In genomic region chr8:70005178-70005577, GRCm38 (mm10) we compare ENCODE assay signal across 14 mouse cellular contexts. TPM values are rescaled to one million over a fixed set of nuclear protein-coding genes. Genes with fewer than 3 reads are reported as not detected.
DNase-seq lines count a peak whose midpoint lies in the region; ATAC-seq and TF ChIP-seq lines count a peak whose summit lies in the region.
"Had no signal": no experiment of that assay in that cellular context is flagged by ENCODE, and none has a peak within 500 bp of the region (broad histone marks: within the 10 kb centered on the region; RNA-seq: fewer than 3 reads in every experiment).

No protein-coding gene starts in this region.

- TF ChIP-seq POLR2A in heart, adult 2 months (IDR thresholded peaks at IDR 0.05; ENCODE audit: insufficient read depth, low read depth, low read length), result no peak

- peak; percentile 85; the same call in 1 of the 2 replicates for TF ChIP-seq EP300 in heart, adult 2 months (IDR thresholded peaks at IDR 0.05; ENCODE audit: insufficient read depth, low read depth, low read length)
- peak; percentile 59; the same call in 1 of the 2 replicates for TF ChIP-seq EP300 in heart, postnatal 0 days (IDR thresholded peaks at IDR 0.05; ENCODE audit: low read depth)

- peak; percentile 10; the same call in 1 of the 2 replicates for TF ChIP-seq CTCF in heart, adult 2 months (IDR thresholded peaks at IDR 0.05)
- no peak for TF ChIP-seq CTCF in heart, postnatal 0 days (IDR thresholded peaks at IDR 0.05; ENCODE audit: low read depth)

- H3K9ac ChIP-seq in heart, adult 2 months (ENCODE audit: low read depth, low read length), result no peak overlapping the region
- H3K9ac ChIP-seq in heart, postnatal 0 days (replicated peaks; ENCODE audit: low read depth, low read length), result no peak overlapping the region
- H3K9ac ChIP-seq: embryonic facial prominence, embryonic 12.5 days; liver, embryonic 14.5 days; neural tube, embryonic 12.5 days had no signal

- H3K4me2 ChIP-seq in heart, postnatal 0 days (ENCODE audit: low read depth, low read length), result no peak overlapping the region
- H3K4me2 ChIP-seq: embryonic facial prominence, embryonic 12.5 days; neural tube, embryonic 12.5 days had no signal

- peak; percentile 52 for ATAC-seq in heart, postnatal 0 days (ENCODE audit: insufficient read depth, low read depth)

- intact Hi-C loops in heart, adult 2 months (cut with DNase I), result loop anchor here (5.0 kb wide), 1 partner anchor 37 kb away; the partner anchor contains the start of genes Mau2 and Sugp1

- H3K36me3 ChIP-seq in heart, adult 2 months (ENCODE audit: control insufficient read depth, insufficient read depth, low read length), result no peaks in the 10 kb centered on the region; the same call in 1 of the 2 replicates
- no peaks in the 10 kb centered on the region for H3K36me3 ChIP-seq in heart, postnatal 0 days (replicated peaks; ENCODE audit: control insufficient read depth, insufficient read depth, low read length)
- H3K36me3 ChIP-seq: embryonic facial prominence, embryonic 12.5 days; neural tube, embryonic 12.5 days had no signal

- no peaks in the 10 kb centered on the region for H3K9me3 ChIP-seq in heart, postnatal 0 days (replicated peaks; ENCODE audit: control insufficient read depth, low read length)
- H3K9me3 ChIP-seq: embryonic facial prominence, embryonic 12.5 days; megakaryocyte, embryonic 14.5 days; neural tube, embryonic 12.5 days had no signal

- no peaks in the 10 kb centered on the region for H3K27me3 ChIP-seq in heart, adult 2 months (ENCODE audit: control insufficient read depth, insufficient read depth, low read length)
- no peaks in the 10 kb centered on the region for H3K27me3 ChIP-seq in heart, postnatal 0 days (ENCODE audit: control insufficient read depth, insufficient read depth, low read length)
- H3K27me3 ChIP-seq: embryonic facial prominence, embryonic 12.5 days; megakaryocyte, embryonic 14.5 days; neural tube, embryonic 12.5 days had no signal

- WGBS in heart, adult 2 months, result 20% methylated on average over 2 of the region's 2 CpGs
- 47% methylated on average over 2 of the region's 2 CpGs for WGBS in heart, postnatal 0 days

- peaks cover 23% of the 10 kb centered on the region for H3K4me1 ChIP-seq in heart, adult 2 months (ENCODE audit: control insufficient read depth, insufficient read depth, low read length)
- H3K4me1 ChIP-seq in heart, postnatal 0 days (ENCODE audit: control insufficient read depth, insufficient read depth), result no peaks in the 10 kb centered on the region

- no peak overlapping the region for H3K4me3 ChIP-seq in heart, adult 2 months
- no peak overlapping the region for H3K4me3 ChIP-seq in heart, postnatal 0 days (ENCODE audit: low read depth, low read length)
- H3K4me3 ChIP-seq: embryonic facial prominence, embryonic 12.5 days; megakaryocyte, embryonic 14.5 days; neural tube, embryonic 12.5 days had no signal

- H3K27ac ChIP-seq in heart, adult 2 months, result peak overlapping the region; percentile 75
- peak overlapping the region; percentile 50 for H3K27ac ChIP-seq in heart, postnatal 0 days (ENCODE audit: low read depth)
- H3K27ac ChIP-seq: embryonic facial prominence, embryonic 12.5 days; liver, embryonic 14.5 days; neural tube, embryonic 12.5 days had no signal

- H3K79me2 ChIP-seq in heart, adult 2 months (replicated peaks; ENCODE audit: control insufficient read depth, insufficient read depth, low read length), result no peaks in the 10 kb centered on the region

- peak; percentile 41 for DNase-seq in kidney, adult 9 months
- no peak for DNase-seq in kidney, adult 11 months
- DNase-seq in heart, adult 2 months, result peak; percentile 45 to 49
- DNase-seq in heart, postnatal 0 days (ENCODE audit: low spot score), result peak; percentile 61
- peak; percentile 71 for DNase-seq in lung, postnatal 10 days
- DNase-seq in left cerebral cortex, adult 9 months (ENCODE audit: low spot score in 2 of 2), result no peak
- DNase-seq in urinary bladder, postnatal 10 days (ENCODE audit: low spot score), result no peak
- DNase-seq in thymus, postnatal 36 days, result no peak
- DNase-seq: cerebellum, adult 18-20 months; thymus, adult 18-20 months had no signal

RNA-seq across cellular contexts. Expression of gene Gatad2a, which starts 9.0 kb away (rescaled TPM):
- 10 to 100 TPM; 36.4 TPM for total RNA-seq in heart, adult 2 months (2021)
- 23.7 and 24.7 TPM in 2 replicates for polyA plus RNA-seq in heart, adult 2 months (2012; rRNA removed)
- 26.9 and 58.8 TPM in 2 replicates for total RNA-seq in heart, postnatal 0 days (2014; rRNA removed; ENCODE audit: low replicate concordance)
- polyA plus RNA-seq in heart, postnatal 0 days (2015; fragmentation: Nextera tagmentation; extraction: Ambion mirVana), result 17.0 and 18.9 TPM in 2 replicates

RNA-seq across cellular contexts. Expression of gene Mau2, which starts 37.4 kb away (rescaled TPM):
- 10 to 100 TPM; 30.1 to 32.6 TPM for total RNA-seq in heart, adult 2 months (2021)
- 33.2 and 46.9 TPM in 2 replicates for polyA plus RNA-seq in heart, adult 2 months (2012; rRNA removed)
- total RNA-seq in heart, postnatal 0 days (2014; rRNA removed; ENCODE audit: low replicate concordance), result 71.1 and 92.3 TPM in 2 replicates
- 25.6 and 28.0 TPM in 2 replicates for polyA plus RNA-seq in heart, postnatal 0 days (2015; fragmentation: Nextera tagmentation; extraction: Ambion mirVana)

RNA-seq across cellular contexts. Expression of gene Sugp1, which starts 37.4 kb away (rescaled TPM):
- 10 to 100 TPM; 15.8 to 19.6 TPM for total RNA-seq in heart, adult 2 months (2021)
- 6.7 and 10.6 TPM in 2 replicates for polyA plus RNA-seq in heart, adult 2 months (2012; rRNA removed)
- total RNA-seq in heart, postnatal 0 days (2014; rRNA removed; ENCODE audit: low replicate concordance), result 11.5 TPM in 2 replicates
- 22.6 and 23.0 TPM in 2 replicates for polyA plus RNA-seq in heart, postnatal 0 days (2015; fragmentation: Nextera tagmentation; extraction: Ambion mirVana)

Comparison
In these comparisons a context has a peak if more than half of its experiments do, and no peak if none do; other contexts are left out.
1. DNase-seq: peak in kidney, adult 9 months (single experiment), heart, adult 2 months (2 of 2), heart, postnatal 0 days (single experiment) and lung, postnatal 10 days (single experiment); none in kidney, adult 11 months (single experiment), left cerebral cortex, adult 9 months (0 of 2), urinary bladder, postnatal 10 days (single experiment) and thymus, postnatal 36 days (0 of 2).